Mouse (Mus musculus) layer of hippocampus, adult 9-11 months (tissue): ENCODE measurements at regions not wholly inside any gene's neighbourhood (a gene's known extent, or its start where the extent isn't known, plus 50 kb on each side); places are given as distances from the start of the nearest gene placed in this dataset.

ENCODE experiments used
- DNase-seq: peaks from one replicate; pipeline ENCODE4 v3.0.0; 2022

DNA sequence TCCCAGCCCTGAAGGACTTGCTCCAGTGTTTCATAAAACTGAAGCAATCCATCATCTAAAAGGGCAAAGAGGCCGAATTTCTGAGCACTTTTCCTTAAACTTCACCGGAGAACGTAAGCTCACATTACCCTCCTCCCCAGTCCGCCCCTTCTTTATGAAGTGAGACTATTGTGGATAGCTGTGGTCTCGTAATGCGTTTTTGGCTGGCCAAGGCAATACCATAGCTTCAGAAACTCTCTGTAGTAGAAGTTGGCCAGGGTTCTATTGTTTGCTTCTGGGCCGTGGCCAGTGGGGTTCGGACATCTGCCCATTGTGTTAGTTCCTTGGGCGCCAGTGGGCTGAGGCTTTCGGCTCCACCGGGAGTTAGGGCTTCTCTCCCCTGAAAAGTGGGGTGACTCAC, 301.7 kb upstream of the Sox9 start:
- no peak for DNase-seq

GRCm38 (mm10) chr11:112501781-112502180, 280.2 kb upstream of the Sox9 start:
- peak; percentile 44 for DNase-seq

- no peak for DNase-seq
These were observed 262.9 kb upstream of the Sox9 start for GRCm38 (mm10) chr11:112519076-112519475.

GRCm38 (mm10) chr11:112524983-112525382, 257.0 kb upstream of the Sox9 start:
- DNase-seq, result no peak

- no peak for DNase-seq
These were observed 239.5 kb upstream of the Sox9 start for GRCm38 (mm10) chr11:112542573-112542972.

- DNase-seq, result no peak
These were observed 238.6 kb upstream of the Sox9 start for GRCm38 (mm10) chr11:112543473-112543872.

GRCm38 (mm10) chr11:112545231-112546010, 236.6 kb upstream of the Sox9 start:
- DNase-seq, result no peak

- DNase-seq, result no peak
These were observed 235.9 kb upstream of the Sox9 start for GRCm38 (mm10) chr11:112546162-112546561.

DNA sequence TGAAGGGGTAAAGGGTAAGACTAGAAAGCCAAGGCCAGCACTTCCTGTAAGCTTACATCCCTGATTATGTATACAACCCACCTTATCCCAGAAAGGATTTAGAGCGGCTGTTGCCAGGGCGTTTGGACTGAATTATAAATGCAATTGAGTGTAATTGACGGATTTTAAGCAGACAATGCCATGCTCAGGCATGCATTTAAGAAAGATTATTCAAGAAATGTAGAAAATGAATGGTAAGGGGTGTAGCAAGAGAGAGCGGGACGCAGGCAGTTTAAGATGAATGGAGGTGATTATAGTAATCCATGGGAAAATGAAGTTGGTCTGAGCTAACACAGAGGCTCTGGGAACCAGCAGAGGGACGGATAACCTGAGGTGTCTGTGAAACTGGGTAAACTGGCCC, 229.2 kb upstream of the Sox9 start:
- DNase-seq, result no peak

- no peak for DNase-seq
These were observed 219.0 kb upstream of the Sox9 start for GRCm38 (mm10) chr11:112563027-112563426.

GRCm38 (mm10) chr11:112564706-112565215, 217.3 kb upstream of the Sox9 start:
- DNase-seq, result peak; percentile 76

DNA sequence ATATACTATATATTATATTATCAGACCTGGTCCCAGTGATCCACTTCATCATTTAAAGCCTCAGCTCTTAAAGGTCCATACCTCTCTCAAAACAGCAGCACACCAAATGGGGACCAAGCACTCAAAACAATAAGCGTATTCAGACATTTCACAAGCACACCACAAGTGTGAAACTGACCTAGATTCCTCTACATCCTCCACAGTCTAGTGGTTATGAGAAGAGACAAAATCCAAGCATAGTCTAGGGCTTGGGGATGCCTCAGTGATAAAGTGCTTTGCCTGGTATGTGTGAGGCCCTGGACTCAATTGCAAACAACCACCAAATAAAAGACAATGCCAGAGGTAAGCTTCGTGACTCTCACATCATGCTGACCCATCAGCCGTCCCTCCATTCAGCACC, 216.0 kb upstream of the Sox9 start:
- no peak for DNase-seq

DNA sequence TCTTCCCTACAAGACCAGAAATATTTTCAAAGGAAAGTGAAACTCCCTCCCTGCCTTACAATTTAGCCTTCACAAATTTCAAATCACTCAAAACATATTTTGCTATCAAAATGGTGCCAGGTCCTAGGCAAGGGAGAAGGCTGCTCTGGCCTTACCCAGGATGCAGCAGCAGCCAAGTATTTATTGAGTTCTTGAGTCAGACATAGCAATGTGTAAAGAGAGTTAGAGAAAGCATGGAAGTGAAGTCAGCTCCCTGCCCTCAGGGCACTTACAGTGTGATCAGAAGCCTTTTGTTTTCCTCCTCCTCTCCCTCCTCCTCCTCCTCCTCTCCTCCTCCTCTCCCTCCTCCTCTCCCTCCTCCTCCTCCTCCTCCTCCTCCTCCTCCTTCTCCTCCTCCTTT, 194.6 kb upstream of the Sox9 start:
- DNase-seq, result no peak

DNA sequence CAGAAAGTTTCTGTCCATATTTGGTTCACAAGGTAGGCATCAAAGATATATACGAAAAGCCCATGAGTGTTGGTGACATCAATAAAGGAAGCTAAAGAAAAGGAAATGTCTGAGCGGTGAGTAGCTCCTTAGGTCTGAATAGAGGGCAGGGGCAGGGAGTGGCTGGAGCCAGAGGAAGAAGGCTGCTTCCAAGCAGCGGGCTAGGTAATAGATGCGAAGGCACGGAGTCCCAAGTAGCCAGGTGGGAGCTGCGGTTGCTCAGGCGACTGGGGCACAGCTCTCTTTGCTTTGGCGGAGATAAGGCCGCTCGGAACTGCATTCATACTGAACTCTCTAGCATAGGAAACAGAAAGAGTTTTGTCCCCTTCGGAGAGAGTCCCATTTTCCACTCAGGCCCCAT, 193.9 kb upstream of the Sox9 start:
- no peak for DNase-seq

- DNase-seq, result no peak
These were observed 191.8 kb upstream of the Sox9 start for GRCm38 (mm10) chr11:112590214-112590613.

GRCm38 (mm10) chr11:112592411-112593020, 189.5 kb upstream of the Sox9 start:
- no peak for DNase-seq

DNA sequence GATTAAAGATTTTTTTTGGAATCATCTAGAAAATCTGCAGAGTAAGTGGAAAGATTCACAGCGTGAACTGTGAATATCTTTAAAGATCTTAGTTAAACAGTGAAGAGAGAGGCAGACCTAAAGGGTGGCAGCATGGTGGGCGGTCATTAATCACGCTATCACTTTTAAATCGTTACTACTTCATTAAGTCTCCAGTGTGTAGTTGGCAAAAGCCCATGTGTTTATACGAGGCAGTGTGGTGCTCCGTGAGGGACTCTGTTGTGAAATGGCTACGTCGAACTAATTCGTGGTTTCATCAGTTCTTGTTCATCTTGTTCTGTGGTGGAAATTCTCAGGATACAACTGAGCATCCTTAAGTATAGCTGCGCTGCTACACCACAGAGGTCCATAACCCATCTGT, 188.2 kb upstream of the Sox9 start:
- DNase-seq, result no peak

DNA sequence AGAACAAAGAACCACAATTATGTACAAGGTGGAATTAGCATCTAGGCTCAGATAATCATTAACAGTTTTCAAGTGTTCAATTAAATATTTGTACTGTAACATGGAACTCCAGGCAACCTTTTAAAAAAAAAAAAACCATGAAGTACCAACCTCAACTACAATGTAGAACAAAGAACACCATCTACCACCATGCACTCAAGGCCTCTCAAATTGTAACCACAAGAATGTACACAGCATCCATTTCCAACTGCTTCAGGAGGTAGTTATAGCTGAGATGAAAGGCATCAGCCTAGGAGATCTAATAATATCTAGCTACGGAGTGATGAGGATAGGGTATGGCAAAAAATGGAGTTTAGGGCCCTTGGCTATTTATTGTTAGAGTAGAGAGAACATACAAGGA, 174.7 kb upstream of the Sox9 start:
- no peak for DNase-seq

DNA sequence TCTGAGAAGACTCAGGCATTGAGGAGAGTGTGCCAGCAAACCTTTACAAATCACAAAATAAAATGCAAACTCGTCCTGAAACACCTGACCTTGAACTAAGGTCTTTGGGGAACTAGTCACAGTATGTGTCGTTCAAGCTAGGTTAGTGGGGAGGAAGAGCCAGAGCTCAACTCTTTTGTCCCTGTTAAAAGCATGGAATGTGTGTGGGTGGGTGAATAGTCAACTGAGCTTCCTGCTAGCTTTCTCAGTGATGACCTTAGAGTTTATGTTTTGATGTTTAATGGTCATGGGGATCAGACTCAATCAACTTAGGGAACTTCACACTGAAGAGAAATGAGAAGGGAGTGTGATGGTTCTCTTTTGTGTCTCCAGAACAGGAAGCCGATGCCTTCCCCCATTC, 172.7 kb upstream of the Sox9 start:
- DNase-seq, result no peak

GRCm38 (mm10) chr11:112611073-112611472, 171.0 kb upstream of the Sox9 start:
- DNase-seq, result no peak

GRCm38 (mm10) chr11:112615629-112616028, 166.4 kb upstream of the Sox9 start:
- no peak for DNase-seq

- no peak for DNase-seq
These were observed 165.1 kb upstream of the Sox9 start for GRCm38 (mm10) chr11:112616942-112617341.

- peak; percentile 7 for DNase-seq
These were observed 161.1 kb upstream of the Sox9 start for GRCm38 (mm10) chr11:112620916-112621315.

DNA sequence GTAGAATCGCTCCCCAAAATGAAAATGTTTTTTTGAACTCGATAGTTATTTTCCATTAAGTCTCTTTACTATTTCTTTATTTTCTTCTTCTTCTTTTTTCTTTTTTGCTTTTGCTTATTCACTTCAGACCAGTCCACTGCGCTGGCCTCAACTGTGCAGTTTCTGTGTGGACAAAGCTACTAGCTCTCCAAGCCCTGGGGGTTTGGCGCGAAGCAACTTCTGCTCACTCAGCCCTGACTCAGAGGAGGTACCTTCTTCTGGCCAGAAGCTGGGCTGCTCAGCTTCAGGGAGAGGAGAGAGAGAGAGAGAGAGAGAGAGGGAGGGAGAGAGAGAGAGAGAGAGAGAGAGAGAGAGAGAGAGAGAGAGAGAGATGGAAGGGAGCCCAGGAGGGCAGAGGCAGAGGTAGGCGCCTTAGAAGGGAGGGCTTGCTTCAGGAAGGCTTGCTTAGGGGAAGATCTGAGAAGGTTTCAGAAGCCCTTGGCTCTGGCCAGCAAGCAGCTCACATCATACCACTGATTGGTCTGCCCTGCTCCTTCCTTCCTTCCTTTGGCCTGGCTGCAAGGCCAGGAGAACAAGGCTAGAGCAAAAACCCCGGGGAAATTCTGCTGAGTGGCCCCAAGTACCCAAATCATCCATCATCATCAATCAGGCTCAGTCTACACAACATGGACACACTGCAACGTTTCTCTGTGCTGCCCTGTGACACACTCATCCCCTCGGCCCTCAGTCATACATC, 160.5 kb upstream of the Sox9 start:
- DNase-seq, result no peak
